Mouse (Mus musculus): ENCODE data around the gene Zfp652.

Gene Zfp652

GRCm38 (mm10) chr11:95830411-95831275 is 118.2 kb downstream of the Zfp652 start:
- in situ Hi-C loops (cut with MboI, MseI), result no loop called here

GRCm38 (mm10) chr11:95831276-95831619 is 118.8 kb downstream of the Zfp652 start:
- in situ Hi-C loops (cut with MboI, MseI), result no loop called here

GRCm38 (mm10) chr11:95831641-95832040 is 119.2 kb downstream of the Zfp652 start:
- in situ Hi-C loops (cut with MboI, MseI), result no loop called here

GRCm38 (mm10) chr11:95832129-95833005 is 119.9 kb downstream of the Zfp652 start:
- in situ Hi-C loops (cut with MboI, MseI), result no loop called here

GRCm38 (mm10) chr11:95833006-95833570 is 120.6 kb downstream of the Zfp652 start:
- in situ Hi-C loops (cut with MboI, MseI), result no loop called here

- in situ Hi-C loops (cut with MboI, MseI), result no loop called here
These were observed 121.2 kb downstream of the Zfp652 start for GRCm38 (mm10) chr11:95833631-95834142.

- in situ Hi-C loops (cut with MboI, MseI), result no loop called here
These were observed 121.7 kb downstream of the Zfp652 start for GRCm38 (mm10) chr11:95834143-95834667.

GRCm38 (mm10) chr11:95834742-95835710 is 122.6 kb downstream of the Zfp652 start:
- in situ Hi-C loops (cut with MboI, MseI), result no loop called here

GRCm38 (mm10) chr11:95835832-95836231 is 123.4 kb downstream of the Zfp652 start:
- in situ Hi-C loops (cut with MboI, MseI), result no loop called here

- in situ Hi-C loops (cut with MboI, MseI), result no loop called here
These were observed 124.0 kb downstream of the Zfp652 start for GRCm38 (mm10) chr11:95836433-95836832.

GRCm38 (mm10) chr11:95837059-95837458 is 124.6 kb downstream of the Zfp652 start, which contains the start of gene Gngt2:
Gene Gngt2 (plus strand): TSS chr11:95837216.
- in situ Hi-C loops (cut with MboI, MseI), result no loop called here

GRCm38 (mm10) chr11:95838598-95838997 is 126.1 kb downstream of the Zfp652 start:
- in situ Hi-C loops (cut with MboI, MseI), result no loop called here

GRCm38 (mm10) chr11:95838999-95839868 is 126.8 kb downstream of the Zfp652 start:
- in situ Hi-C loops (cut with MboI, MseI), result no loop called here

GRCm38 (mm10) chr11:95840694-95841497 is 128.4 kb downstream of the Zfp652 start:
- in situ Hi-C loops (cut with MboI, MseI), result no loop called here

- in situ Hi-C loops (cut with MboI, MseI), result no loop called here
These were observed 129.0 kb downstream of the Zfp652 start for GRCm38 (mm10) chr11:95841498-95841830.

GRCm38 (mm10) chr11:95842074-95842681 is 129.7 kb downstream of the Zfp652 start, which contains the start of gene Abi3:
Gene Abi3 (minus strand): TSS chr11:95842476.
- in situ Hi-C loops (cut with MboI, MseI), result no loop called here

GRCm38 (mm10) chr11:95842953-95843352 is 130.5 kb downstream of the Zfp652 start:
- in situ Hi-C loops (cut with MboI, MseI), result no loop called here

GRCm38 (mm10) chr11:95843421-95843950 is 131.0 kb downstream of the Zfp652 start:
- in situ Hi-C loops (cut with MboI, MseI), result no loop called here
